Mouse (Mus musculus): ENCODE data around the gene Zc3hc1. TPM values are rescaled to one million over a fixed set of nuclear protein-coding genes. Genes with fewer than 3 reads are reported as not detected.
A peak's percentile ranks its signal among the peaks of the same experiment; 100 is the strongest.

Gene Zc3hc1
- polyA plus RNA-seq, 1 experiment from 2014 or later = 23.6 TPM

DNA sequence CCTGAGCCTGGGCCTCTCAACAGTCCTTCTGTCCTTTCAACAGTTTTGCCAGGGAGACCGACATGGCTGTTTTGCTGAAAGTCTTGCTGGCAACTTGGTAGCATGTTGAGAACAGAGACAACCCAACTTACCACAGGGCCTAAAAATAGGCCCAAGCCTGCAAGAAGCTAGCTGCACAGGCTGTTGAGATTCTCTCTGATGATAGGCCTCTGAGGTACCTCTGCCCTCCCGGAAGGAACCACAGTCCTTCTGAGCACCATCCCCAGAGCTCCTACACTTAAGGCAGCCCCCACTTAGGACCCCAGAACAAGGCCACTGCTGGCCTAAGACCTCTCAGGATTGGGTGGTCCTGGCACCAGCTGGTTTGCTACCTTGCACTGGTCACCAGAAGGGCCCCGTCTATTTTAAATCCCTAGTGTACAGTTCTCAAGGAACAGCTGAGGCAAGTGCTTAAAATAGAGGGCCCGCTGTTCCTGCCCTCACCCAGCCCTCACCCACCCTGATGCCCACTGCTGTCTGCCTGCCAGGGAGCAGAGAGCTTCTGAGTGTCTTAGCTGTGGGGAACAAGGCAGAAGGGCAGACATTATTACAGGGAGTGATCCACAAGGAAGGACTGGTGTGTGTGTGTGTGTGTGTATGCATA is 50.5 kb downstream of the Zc3hc1 start:
- H3K4me2 ChIP-seq (replicated peaks; ENCODE audit: low read depth, low read length) = no peak overlapping the region
- H3K9me3 ChIP-seq (ENCODE audit: low read length) = no peaks in the 10 kb centered on the region
- H3K4me3 ChIP-seq (ENCODE audit: low read depth, low read length) = no peak overlapping the region
- ATAC-seq = no peak
- H3K27ac ChIP-seq (ENCODE audit: low read length) = no peak overlapping the region
- 59% methylated on average over 4 of the region's 4 CpGs for WGBS
- no peaks in the 10 kb centered on the region for H3K27me3 ChIP-seq (replicated peaks; ENCODE audit: insufficient read depth, low read length)
- no peak overlapping the region for H3K9ac ChIP-seq (replicated peaks; ENCODE audit: low read depth)
- H3K4me1 ChIP-seq (ENCODE audit: insufficient read depth, low read depth, low read length) = peaks cover 5% of the 10 kb centered on the region; the same call in 1 of the 2 replicates
- no peak for TF ChIP-seq CTCF (IDR thresholded peaks at IDR 0.05)
- no peak for TF ChIP-seq EP300 (IDR thresholded peaks at IDR 0.05)
- H3K36me3 ChIP-seq (ENCODE audit: insufficient read depth, low read length) = no peaks in the 10 kb centered on the region
- no peak for DNase-seq (ENCODE audit: low spot score)

DNA sequence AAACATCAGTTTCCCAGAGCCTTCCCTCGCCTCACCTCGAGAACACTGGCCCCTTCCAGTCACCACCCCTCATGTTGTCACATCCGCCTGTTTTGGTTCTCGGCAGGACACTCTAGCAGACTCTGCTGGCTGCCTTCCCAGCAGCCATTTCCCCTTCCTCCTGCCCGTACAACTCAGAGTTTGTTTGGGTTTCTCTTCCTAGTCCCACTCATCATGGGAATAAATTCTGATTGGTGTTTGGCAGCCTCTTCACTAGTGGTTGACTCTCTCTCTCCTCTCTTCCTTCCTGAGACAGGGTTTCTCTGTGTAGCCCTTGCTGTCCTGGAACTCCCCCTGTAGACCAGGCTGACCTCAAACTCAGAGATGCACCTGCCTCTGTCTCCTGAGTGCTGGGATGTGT is 53.9 kb downstream of the Zc3hc1 start:
- ATAC-seq = peak; percentile 96
- no peak overlapping the region for H3K4me2 ChIP-seq (replicated peaks; ENCODE audit: low read depth, low read length)

DNA sequence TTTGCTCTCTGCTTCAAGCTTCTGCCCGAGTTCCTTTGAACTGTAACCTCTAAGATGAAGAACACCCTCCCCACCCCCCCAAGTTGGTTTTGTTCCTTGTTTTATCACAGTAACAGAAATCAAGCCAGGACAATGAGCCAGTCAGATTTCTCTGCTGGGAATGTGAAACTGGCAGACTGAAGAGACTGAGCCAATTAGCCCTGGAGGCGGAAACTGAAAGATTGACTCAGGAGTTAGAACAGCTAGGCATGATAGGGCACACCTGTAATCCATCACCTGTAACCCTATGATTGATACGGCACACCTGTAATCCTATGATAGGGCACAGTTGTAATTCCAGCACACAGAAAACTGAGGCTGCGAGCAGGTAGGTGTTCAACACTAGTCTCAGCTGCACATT is 58.6 kb downstream of the Zc3hc1 start:
- Histone ChIP-seq H3K4me3 (ENCODE audit: low read depth, low read length) (no peak overlapping the region), H3K9me3 (ENCODE audit: low read length) (no peaks in the 10 kb centered on the region), H3K36me3 (ENCODE audit: insufficient read depth, low read length) (no peaks in the 10 kb centered on the region), H3K9ac (replicated peaks; ENCODE audit: low read depth) (no peak overlapping the region), H3K27me3 (replicated peaks; ENCODE audit: insufficient read depth, low read length) (no peaks in the 10 kb centered on the region), H3K27ac (ENCODE audit: low read length) (no peak overlapping the region), H3K4me1 (ENCODE audit: insufficient read depth, low read depth, low read length) (peaks cover 5% of the 10 kb centered on the region; the same call in 1 of the 2 replicates), H3K4me2 (replicated peaks; ENCODE audit: low read depth, low read length) (no peak overlapping the region)
- WGBS = 48% methylated on average over 4 of the region's 4 CpGs
- TF ChIP-seq EP300 (IDR thresholded peaks at IDR 0.05) = no peak
- TF ChIP-seq CTCF (IDR thresholded peaks at IDR 0.05) = no peak
- ATAC-seq (no peak), DNase-seq (ENCODE audit: low spot score) (peak; percentile 16)

More for the DNA sequence above, 53.9 kb downstream of the Zc3hc1 start:
- no peak overlapping the region for H3K4me3 ChIP-seq (ENCODE audit: low read depth, low read length)
- H3K27ac ChIP-seq (ENCODE audit: low read length) = peak overlapping the region; percentile 35; the same call in 1 of the 2 replicates
- DNase-seq (ENCODE audit: low spot score) = peak; percentile 95
- no peaks in the 10 kb centered on the region for H3K27me3 ChIP-seq (replicated peaks; ENCODE audit: insufficient read depth, low read length)
- H3K9me3 ChIP-seq (ENCODE audit: low read length) = no peaks in the 10 kb centered on the region
- H3K9ac ChIP-seq (replicated peaks; ENCODE audit: low read depth) = no peak overlapping the region
- TF ChIP-seq CTCF (IDR thresholded peaks at IDR 0.05) = peak; percentile 66
- peak; percentile 91 for TF ChIP-seq EP300 (IDR thresholded peaks at IDR 0.05)
- H3K36me3 ChIP-seq (ENCODE audit: insufficient read depth, low read length) = no peaks in the 10 kb centered on the region
- H3K4me1 ChIP-seq (ENCODE audit: insufficient read depth, low read depth, low read length) = peaks cover 5% of the 10 kb centered on the region; the same call in 1 of the 2 replicates
- WGBS = under 1% methylated on average over 5 of the region's 5 CpGs

DNA sequence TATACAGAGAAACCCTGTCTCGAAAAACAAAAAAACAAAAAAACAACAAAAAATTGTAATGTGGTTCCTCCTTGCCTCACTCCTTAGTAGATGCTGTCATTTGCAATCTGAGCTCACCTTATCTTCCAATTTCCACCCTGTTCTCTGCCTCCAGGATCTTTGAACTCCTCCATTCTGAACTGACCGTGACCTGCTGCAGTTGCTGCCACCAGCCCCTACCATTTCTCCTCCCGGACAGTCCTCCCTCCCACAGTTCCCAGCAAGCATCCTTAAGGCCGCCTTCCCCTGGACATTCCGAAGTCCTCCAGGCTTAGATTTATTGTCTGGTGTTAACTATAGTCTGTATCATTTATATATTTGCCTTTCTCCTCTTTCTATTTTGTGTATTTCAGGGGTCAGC is 60.1 kb downstream of the Zc3hc1 start:
- DNase-seq (ENCODE audit: low spot score) (no peak), ATAC-seq (no peak)
- no peaks in the 10 kb centered on the region for H3K9me3 ChIP-seq (ENCODE audit: low read length)
- peaks cover 3% of the 10 kb centered on the region; the same call in 1 of the 2 replicates for H3K4me1 ChIP-seq (ENCODE audit: insufficient read depth, low read depth, low read length)
- WGBS = 62% methylated on average over 5 of the region's 5 CpGs
- H3K36me3 ChIP-seq (ENCODE audit: insufficient read depth, low read length) = no peaks in the 10 kb centered on the region
- no peaks in the 10 kb centered on the region for H3K27me3 ChIP-seq (replicated peaks; ENCODE audit: insufficient read depth, low read length)
- no peak overlapping the region for H3K4me2 ChIP-seq (replicated peaks; ENCODE audit: low read depth, low read length)
- H3K9ac ChIP-seq (replicated peaks; ENCODE audit: low read depth) = no peak overlapping the region
- H3K27ac ChIP-seq (ENCODE audit: low read length) = no peak overlapping the region
- no peak for TF ChIP-seq EP300 (IDR thresholded peaks at IDR 0.05)
- TF ChIP-seq CTCF (IDR thresholded peaks at IDR 0.05) = no peak
- no peak overlapping the region for H3K4me3 ChIP-seq (ENCODE audit: low read depth, low read length)

DNA sequence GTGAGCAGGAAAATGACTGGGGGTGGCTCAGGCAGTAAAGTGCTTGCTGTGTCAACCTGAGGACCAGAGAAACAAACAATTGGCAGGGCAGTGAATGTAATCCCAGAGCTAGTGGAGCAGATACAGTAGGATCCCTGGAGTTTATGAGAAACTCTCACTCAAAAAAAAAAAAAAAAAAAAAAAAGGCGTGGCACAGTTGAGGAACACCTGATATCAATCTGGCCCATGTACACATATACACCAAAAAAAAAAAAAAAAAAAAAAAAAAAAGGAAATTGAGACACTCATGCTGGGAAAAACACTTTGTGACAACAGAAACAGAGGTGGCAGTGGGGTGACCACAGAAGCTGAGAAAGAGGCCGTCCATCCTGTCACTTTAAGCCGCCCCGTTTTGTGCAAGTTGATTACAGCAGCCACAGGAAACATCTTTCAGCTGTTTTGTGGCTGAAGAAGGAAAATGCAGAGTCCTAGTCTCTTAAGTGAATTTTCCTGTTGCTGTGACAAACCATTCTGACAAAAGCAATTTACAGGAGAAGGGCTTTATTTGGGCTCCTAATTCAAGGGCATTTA is 64.8 kb downstream of the Zc3hc1 start:
- Histone ChIP-seq H3K4me2 (replicated peaks; ENCODE audit: low read depth, low read length) (no peak overlapping the region), H3K27me3 (replicated peaks; ENCODE audit: insufficient read depth, low read length) (no peaks in the 10 kb centered on the region), H3K36me3 (ENCODE audit: insufficient read depth, low read length) (no peaks in the 10 kb centered on the region), H3K4me1 (ENCODE audit: insufficient read depth, low read depth, low read length) (peaks cover 3% of the 10 kb centered on the region; the same call in 1 of the 2 replicates), H3K9me3 (ENCODE audit: low read length) (no peaks in the 10 kb centered on the region), H3K4me3 (ENCODE audit: low read depth, low read length) (no peak overlapping the region), H3K9ac (replicated peaks; ENCODE audit: low read depth) (no peak overlapping the region), H3K27ac (ENCODE audit: low read length) (no peak overlapping the region)
- TF ChIP-seq CTCF (IDR thresholded peaks at IDR 0.05) = no peak
- no peak for TF ChIP-seq EP300 (IDR thresholded peaks at IDR 0.05)
- DNase-seq (ENCODE audit: low spot score) (peak; percentile 41), ATAC-seq (peak; percentile 38)
- WGBS = 45% methylated on average over 3 of the region's 4 CpGs

DNA sequence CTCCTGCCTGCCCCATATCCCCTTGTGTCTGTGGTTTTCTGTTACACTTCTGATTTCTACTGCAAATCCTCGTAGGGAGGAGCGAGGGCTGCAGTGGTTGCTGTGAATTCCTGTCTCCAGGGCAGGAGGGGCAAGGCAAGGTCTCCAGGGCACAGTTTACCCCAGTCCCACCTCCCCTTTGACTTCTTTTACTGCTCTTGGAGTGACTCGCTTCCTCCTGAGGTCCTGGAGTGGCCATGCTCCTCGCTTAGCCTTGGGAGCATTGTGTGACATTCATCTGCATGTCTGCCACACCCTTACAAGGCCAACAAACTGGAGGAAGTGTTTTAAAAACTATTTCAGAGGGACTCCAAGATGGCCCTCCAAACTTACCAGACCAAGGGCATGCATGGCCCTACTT is 69.8 kb downstream of the Zc3hc1 start:
- no peak overlapping the region for H3K27ac ChIP-seq (ENCODE audit: low read length)
- no peak overlapping the region for H3K4me3 ChIP-seq (ENCODE audit: low read depth, low read length)
- no peak overlapping the region for H3K9ac ChIP-seq (replicated peaks; ENCODE audit: low read depth)
- TF ChIP-seq CTCF (IDR thresholded peaks at IDR 0.05) (no peak), EP300 (IDR thresholded peaks at IDR 0.05) (no peak)
- no peaks in the 10 kb centered on the region for H3K36me3 ChIP-seq (ENCODE audit: insufficient read depth, low read length)
- H3K4me1 ChIP-seq (ENCODE audit: insufficient read depth, low read depth, low read length) = no peaks in the 10 kb centered on the region
- H3K27me3 ChIP-seq (replicated peaks; ENCODE audit: insufficient read depth, low read length) = no peaks in the 10 kb centered on the region
- DNase-seq (ENCODE audit: low spot score) = peak; percentile 18
- no peak for ATAC-seq
- H3K4me2 ChIP-seq (replicated peaks; ENCODE audit: low read depth, low read length) = no peak overlapping the region
- no peaks in the 10 kb centered on the region for H3K9me3 ChIP-seq (ENCODE audit: low read length)
- WGBS = 36% methylated on average over 4 of the region's 4 CpGs
